Mouse (Mus musculus) layer of hippocampus, adult 9-11 months (tissue): ENCODE measurements at regions not wholly inside any gene's neighbourhood (a gene's known extent, or its start where the extent isn't known, plus 50 kb on each side); places are given as distances from the start of the nearest gene placed in this dataset.

Source experiments
- DNase-seq: peaks from one replicate; pipeline ENCODE4 v3.0.0; 2022

DNA sequence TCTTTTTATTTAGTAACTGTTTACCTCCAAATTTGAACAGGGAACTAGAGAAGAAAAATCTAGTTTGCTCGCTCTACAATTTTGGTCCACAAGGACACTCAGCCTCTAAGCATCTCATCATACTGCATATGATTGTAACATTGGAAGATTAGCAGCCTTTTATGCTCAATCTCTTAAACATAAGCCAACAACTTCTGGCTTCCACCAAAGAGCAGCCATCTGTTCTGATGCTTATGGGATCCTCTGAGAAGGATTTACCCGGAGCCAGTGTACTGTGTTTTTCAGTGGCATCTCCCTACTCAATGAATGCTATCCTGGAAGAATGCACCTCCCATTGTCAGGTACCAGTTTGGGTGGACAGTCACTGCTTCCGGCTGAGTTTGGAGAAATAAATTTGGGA lies 267.0 kb upstream of the Tmem132c start:
- peak; percentile 43 for DNase-seq

DNA sequence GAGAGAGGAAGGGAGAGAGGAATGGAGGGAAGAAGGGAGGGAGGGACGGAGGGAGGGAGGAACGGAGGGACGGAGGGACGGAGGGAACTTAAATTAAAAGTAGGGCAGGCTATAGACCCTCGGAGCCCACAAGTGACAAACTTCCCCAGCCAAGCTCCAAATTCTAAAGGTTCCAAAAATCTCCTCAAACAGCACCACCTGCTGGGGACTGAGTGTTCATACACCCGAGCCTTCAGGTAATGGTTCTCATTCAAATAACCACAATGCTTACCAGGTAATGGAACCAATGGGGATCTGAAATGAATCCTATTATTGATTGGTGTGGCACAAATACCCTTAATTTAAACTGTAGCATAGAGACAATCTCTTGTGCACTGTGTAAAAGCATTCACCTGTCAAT lies 246.0 kb upstream of the Tmem132c start:
- no peak for DNase-seq

DNA sequence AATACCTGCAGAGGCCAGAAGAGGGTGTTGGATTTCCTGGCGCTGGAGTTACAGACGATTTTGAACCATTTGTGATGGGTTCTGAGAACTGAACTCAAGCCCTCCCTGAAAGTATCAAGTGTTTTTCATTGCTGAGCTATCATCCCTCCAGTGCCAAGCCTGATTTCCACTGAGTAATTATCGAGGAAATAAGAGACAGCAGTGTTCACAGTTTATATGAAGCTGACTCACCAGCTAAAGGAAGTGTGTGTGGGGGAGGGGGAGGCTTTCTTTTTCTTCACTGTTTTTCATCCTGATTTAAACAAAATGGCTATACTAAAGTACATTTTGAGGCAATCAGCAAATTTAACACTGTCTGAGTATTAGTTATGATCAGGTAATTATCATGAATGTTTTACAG lies 227.4 kb upstream of the Tmem132c start:
- DNase-seq = no peak

DNA sequence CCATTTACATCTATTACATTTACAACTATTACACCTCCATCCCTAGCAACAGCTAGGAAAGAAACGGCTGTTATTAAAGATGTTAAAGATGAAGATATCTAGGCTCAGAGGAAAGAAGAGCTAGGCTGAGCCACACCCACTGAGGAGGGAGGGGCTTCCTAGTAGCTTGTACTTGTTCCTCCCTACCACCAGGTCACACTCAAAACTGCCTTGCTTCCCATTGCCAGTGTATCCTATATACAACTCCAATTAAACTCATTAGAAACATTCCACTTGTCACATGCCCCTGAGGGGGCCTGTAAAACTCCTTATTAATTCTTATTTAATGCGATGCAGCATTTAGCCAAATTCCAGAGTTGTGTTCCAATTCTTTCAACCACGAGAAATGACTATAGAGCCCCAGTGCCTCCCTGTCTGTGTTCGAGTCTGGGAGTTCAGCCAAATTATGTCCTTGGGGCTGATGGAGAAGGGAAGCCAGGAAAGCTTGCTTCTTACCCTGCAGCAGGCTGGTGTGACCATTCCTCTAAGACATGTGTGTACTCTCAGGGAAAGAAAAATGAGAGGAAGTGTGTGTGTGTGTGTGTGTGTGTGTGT lies 225.0 kb upstream of the Tmem132c start:
- DNase-seq = no peak

DNA sequence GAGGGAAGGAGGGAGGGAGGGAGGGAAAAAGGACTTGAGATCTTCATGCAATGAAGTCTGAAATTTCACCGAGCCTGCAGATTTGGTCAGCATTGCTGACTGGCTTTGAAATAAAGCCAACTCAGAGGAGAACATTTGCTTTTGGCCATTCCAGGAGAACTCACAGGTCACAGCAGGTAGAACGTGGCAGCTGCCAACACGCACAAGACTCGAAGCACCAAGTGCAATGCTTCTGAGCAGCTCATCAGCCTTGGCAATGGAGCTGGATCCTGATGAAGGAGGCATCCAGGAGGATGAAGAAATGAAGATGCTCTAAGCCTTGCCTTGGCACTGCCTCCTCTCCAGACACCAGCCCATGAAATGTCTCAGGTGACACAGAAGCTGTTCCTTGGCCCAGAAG lies 223.6 kb upstream of the Tmem132c start:
- DNase-seq = no peak

DNA sequence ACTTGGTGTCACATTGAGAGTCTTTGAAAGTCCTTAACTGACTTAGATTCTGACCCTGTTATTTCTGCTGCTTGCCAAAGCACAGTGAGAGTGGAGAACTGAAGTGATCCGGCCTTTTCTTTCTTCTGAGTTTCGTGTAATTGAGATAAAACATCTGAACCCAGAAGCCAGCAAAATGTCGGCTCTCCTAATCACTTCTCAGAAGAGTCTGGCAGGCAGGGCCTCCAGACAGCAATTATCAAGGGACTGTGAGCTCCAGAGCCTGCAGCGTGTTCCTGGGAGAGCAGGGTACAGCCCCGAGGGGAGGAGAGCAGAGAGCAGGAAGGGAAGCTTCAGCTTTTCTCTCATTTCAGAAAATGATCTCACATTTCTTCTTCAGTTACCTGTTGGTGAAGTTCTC lies 205.1 kb upstream of the Tmem132c start:
- no peak for DNase-seq

DNA sequence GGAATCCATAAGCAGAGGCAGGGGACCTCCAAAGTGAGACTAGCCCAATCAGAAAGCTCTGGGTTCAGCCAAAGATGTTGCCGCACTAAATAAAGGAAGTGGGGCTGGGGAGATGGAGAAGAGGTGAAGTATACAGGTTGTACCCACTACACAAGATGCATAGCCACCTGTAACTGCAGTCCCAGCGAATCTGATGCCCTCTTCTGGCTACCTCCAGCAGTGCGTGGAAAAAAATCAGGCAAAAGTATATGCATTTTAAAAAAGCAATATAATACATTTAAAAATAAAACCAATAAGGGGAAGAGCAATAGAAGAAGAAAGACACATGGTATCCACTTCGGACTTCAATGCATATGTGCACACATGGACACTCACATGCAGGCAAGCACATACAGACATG lies 183.8 kb upstream of the Tmem132c start:
- DNase-seq = no peak

DNA sequence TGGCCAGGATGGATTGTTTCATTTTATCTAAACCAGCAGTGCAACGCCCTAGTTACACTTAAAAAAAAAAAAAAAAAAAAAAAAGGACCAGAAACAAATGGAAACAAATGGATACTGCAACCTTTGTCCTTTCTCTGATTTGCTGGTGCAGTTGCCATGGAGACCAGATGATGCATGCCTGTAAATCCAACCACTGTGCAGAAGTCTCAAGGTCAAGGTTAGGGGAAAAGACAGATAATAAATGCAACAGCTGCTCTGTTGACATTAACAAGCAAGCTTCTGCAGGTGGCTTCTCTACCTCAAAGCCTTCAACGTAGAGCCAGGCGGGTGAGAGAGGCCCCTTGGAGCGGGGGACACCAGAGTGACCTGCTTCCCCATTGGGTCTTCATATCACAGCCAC lies 167.3 kb upstream of the Tmem132c start:
- no peak for DNase-seq
